Mouse (Mus musculus) E14TG2a.4 (cell line): ENCODE data around the gene Nup35.

Experiments
- CTCF ChIP-seq: conservative IDR thresholded peaks from 2 replicates; pipeline ENCODE4 v1.5.1; 2014; ENCODE audit warnings: low read length
- NANOG ChIP-seq: IDR thresholded peaks from 2 replicates; pipeline ENCODE4 v1.6.1; 2014; ENCODE audit warnings: borderline replicate concordance, low read length, mixed read lengths
- POU5F1 ChIP-seq: IDR thresholded peaks from 2 replicates; pipeline ENCODE4 v1.6.1; 2014; ENCODE audit warnings: low read length, borderline replicate concordance

DNA sequence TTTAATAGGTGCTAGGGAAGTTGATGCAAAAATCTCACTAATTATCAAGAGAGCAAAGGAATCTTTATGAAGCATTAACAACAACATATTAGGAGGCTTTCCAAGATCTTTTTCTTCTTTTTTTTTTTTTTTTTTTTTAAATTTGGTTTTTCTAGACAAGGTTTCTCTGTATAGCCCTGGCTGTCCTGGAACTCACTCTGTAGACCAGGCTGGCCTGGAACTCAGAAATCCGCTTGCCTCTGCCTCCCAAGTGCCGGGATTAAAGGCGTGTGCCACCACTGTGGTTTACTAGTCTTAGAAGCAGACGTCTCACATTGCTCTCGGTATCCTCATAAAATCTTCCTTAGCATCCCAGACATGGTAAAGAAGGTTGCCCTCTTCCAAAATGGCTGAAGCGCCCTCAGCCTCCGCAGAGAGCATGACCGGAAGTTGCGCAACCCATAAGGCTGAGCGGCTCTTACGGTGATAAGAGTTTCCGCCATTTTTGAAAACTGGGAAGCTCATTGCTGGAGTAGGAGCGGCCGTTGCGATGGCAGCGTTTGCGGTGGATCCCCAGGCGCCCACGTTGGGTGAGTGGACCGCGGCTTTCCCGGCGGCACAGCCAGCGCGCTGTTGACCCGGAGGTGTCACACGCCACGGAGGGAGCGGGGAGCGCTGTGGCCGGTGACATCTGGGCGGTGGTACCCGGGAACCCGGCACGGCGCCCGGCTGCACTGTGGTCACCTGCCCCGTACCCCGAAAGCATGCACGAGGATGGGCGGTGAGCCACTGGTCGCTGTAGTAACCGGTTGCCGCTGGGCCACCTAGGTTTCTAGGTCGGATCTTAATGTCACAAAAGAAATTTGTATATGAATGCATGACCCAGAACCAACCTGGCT is 21.6 kb downstream of the Nup35 start:
- no peak for TF ChIP-seq CTCF
- no peak for TF ChIP-seq POU5F1
- TF ChIP-seq NANOG: no peak
